ENCODE assay signal across 9 mouse cellular contexts in genomic region chr1:63763881-63764386, GRCm38 (mm10). TPM values are rescaled to one million over a fixed set of nuclear protein-coding genes. Genes with fewer than 3 reads are reported as not detected.
DNase-seq lines count a peak whose midpoint lies in the region; ATAC-seq and TF ChIP-seq lines count a peak whose summit lies in the region.
"Had no signal": no experiment of that assay in that cellular context is flagged by ENCODE, and none has a peak within 500 bp of the region (broad histone marks: within the 10 kb centered on the region; RNA-seq: fewer than 3 reads in every experiment).

No protein-coding gene starts in this region.

- no peak overlapping the region for H3K4me3 ChIP-seq in kidney, adult 2 months (ENCODE audit: insufficient read depth, low read depth, low read length)
- no peak overlapping the region for H3K4me3 ChIP-seq in forebrain, postnatal 0 days (ENCODE audit: low read depth, low read length)
- no peak overlapping the region for H3K4me3 ChIP-seq in midbrain, embryonic 13.5 days (replicated peaks)

- no peaks in the 10 kb centered on the region for H3K27me3 ChIP-seq in kidney, adult 2 months (replicated peaks; ENCODE audit: control insufficient read depth, insufficient read depth, low read length)
- no peaks in the 10 kb centered on the region for H3K27me3 ChIP-seq in forebrain, postnatal 0 days (ENCODE audit: insufficient read depth, low read length)
- no peaks in the 10 kb centered on the region for H3K27me3 ChIP-seq in midbrain, embryonic 13.5 days

- 62% methylated on average over 7 of the region's 7 CpGs for WGBS in kidney, adult 2 months
- 8% methylated on average over 7 of the region's 7 CpGs for WGBS in forebrain, postnatal 0 days
- 5% methylated on average over 7 of the region's 7 CpGs for WGBS in midbrain, embryonic 13.5 days

- H3K9me3 ChIP-seq in forebrain, postnatal 0 days (ENCODE audit: low read length): no peaks in the 10 kb centered on the region
- H3K9me3 ChIP-seq in midbrain, embryonic 13.5 days: no peaks in the 10 kb centered on the region

- no peak for TF ChIP-seq POLR2A in kidney, adult 2 months (IDR thresholded peaks at IDR 0.05; ENCODE audit: low read depth, low read length)

- no peaks in the 10 kb centered on the region for H3K4me1 ChIP-seq in kidney, adult 2 months (ENCODE audit: control insufficient read depth, insufficient read depth, low read length)
- peaks cover 22% of the 10 kb centered on the region for H3K4me1 ChIP-seq in forebrain, postnatal 0 days (ENCODE audit: insufficient read depth)
- H3K4me1 ChIP-seq in midbrain, embryonic 13.5 days (replicated peaks): peaks cover 36% of the 10 kb centered on the region

- peak overlapping the region; percentile 19 for H3K4me2 ChIP-seq in forebrain, postnatal 0 days (ENCODE audit: low read depth)
- H3K4me2 ChIP-seq in midbrain, embryonic 13.5 days (replicated peaks): peak overlapping the region; percentile 15; the same call in 1 of the 2 replicates

- peak; percentile 72 for ATAC-seq in forebrain, postnatal 0 days
- peak; percentile 80 for ATAC-seq in midbrain, embryonic 13.5 days
- no peak for ATAC-seq in megakaryocyte, adult 5-6 weeks (ENCODE audit: poor library complexity, severe bottlenecking)

- no peaks in the 10 kb centered on the region for H3K36me3 ChIP-seq in kidney, adult 2 months (ENCODE audit: control insufficient read depth, insufficient read depth, low read length)
- no peaks in the 10 kb centered on the region for H3K36me3 ChIP-seq in forebrain, postnatal 0 days (ENCODE audit: insufficient read depth)
- H3K36me3 ChIP-seq in midbrain, embryonic 13.5 days: no peaks in the 10 kb centered on the region

- H3K27ac ChIP-seq in kidney, adult 2 months (ENCODE audit: insufficient read depth, low read depth, low read length): 0 out of 2 replicates have a peak overlapping the region, but pooled peaks have one; percentile 22
- H3K27ac ChIP-seq in forebrain, postnatal 0 days (ENCODE audit: low read depth, low read length): peak overlapping the region; percentile 73
- peak overlapping the region; percentile 77 for H3K27ac ChIP-seq in midbrain, embryonic 13.5 days

- no peak overlapping the region for H3K9ac ChIP-seq in forebrain, postnatal 0 days
- no peak overlapping the region for H3K9ac ChIP-seq in midbrain, embryonic 13.5 days (replicated peaks)

- TF ChIP-seq CTCF in kidney, adult 2 months (conservative IDR thresholded peaks at IDR 0.05; ENCODE audit: insufficient read depth, insufficient read length, low read depth, low read length): no peak
- no peak for TF ChIP-seq CTCF in forebrain, postnatal 0 days (IDR thresholded peaks at IDR 0.05; ENCODE audit: low read depth)

- no peak for DNase-seq in kidney, adult 2 months
- DNase-seq in kidney, postnatal 10 days: no peak
- peak; percentile 50 for DNase-seq in embryo, embryonic 11 days
- peak; percentile 72 for DNase-seq in forebrain, postnatal 0 days
- DNase-seq in thymus, postnatal 4 days: no peak
- no peak for DNase-seq in B cell, adult 2 months

RNA-seq across cellular contexts. Expression of gene 4933402D24Rik, which starts 5.1 kb away (rescaled TPM):
- not detected in 2 replicates for polyA plus RNA-seq in kidney, adult 2 months (2012; rRNA removed)
- total RNA-seq in forebrain, postnatal 0 days (2014; rRNA removed): 0.15 and 0.62 TPM in 2 replicates
- polyA plus RNA-seq in forebrain, postnatal 0 days (2015; fragmentation: Nextera tagmentation; extraction: Ambion mirVana): 0.25 and 0.44 TPM in 2 replicates
- polyA plus RNA-seq in midbrain, embryonic 13.5 days (2015; fragmentation: Nextera tagmentation; extraction: Ambion mirVana): 0.22 and 0.32 TPM in 2 replicates
- total RNA-seq in megakaryocyte, adult 5-6 weeks (2015): not detected in 2 replicates
- total RNA-seq in megakaryocyte, adult 5-6 weeks (2017): not detected in 2 replicates
- polyA plus RNA-seq: heart, embryonic 14.5 days had no signal

RNA-seq across cellular contexts. Expression of gene Fastkd2, which starts 33.5 kb away (rescaled TPM):
- 5.5 and 7.2 TPM in 2 replicates for polyA plus RNA-seq in kidney, adult 2 months (2012; rRNA removed)
- total RNA-seq in forebrain, postnatal 0 days (2014; rRNA removed): 16.0 and 18.5 TPM in 2 replicates
- polyA plus RNA-seq in forebrain, postnatal 0 days (2015; fragmentation: Nextera tagmentation; extraction: Ambion mirVana): 26.3 and 27.5 TPM in 2 replicates
- polyA plus RNA-seq in midbrain, embryonic 13.5 days (2015; fragmentation: Nextera tagmentation; extraction: Ambion mirVana): 37.2 and 39.8 TPM in 2 replicates
- total RNA-seq in megakaryocyte, adult 5-6 weeks (2015): 18.5 and 20.5 TPM in 2 replicates
- total RNA-seq in megakaryocyte, adult 5-6 weeks (2017): 7.2 and 8.5 TPM in 2 replicates

RNA-seq across cellular contexts. Expression of gene Mdh1b, which starts 33.8 kb away (rescaled TPM):
- 0.07 and 0.19 TPM in 2 replicates for polyA plus RNA-seq in kidney, adult 2 months (2012; rRNA removed)
- total RNA-seq in forebrain, postnatal 0 days (2014; rRNA removed): 1.6 and 2.0 TPM in 2 replicates
- polyA plus RNA-seq in forebrain, postnatal 0 days (2015; fragmentation: Nextera tagmentation; extraction: Ambion mirVana): 0.26 and 0.86 TPM in 2 replicates
- 0.12 and 0.27 TPM in 2 replicates for polyA plus RNA-seq in midbrain, embryonic 13.5 days (2015; fragmentation: Nextera tagmentation; extraction: Ambion mirVana)
- total RNA-seq in megakaryocyte, adult 5-6 weeks (2015): not detected in 2 replicates
- not detected in 2 replicates for total RNA-seq in megakaryocyte, adult 5-6 weeks (2017)
- polyA plus RNA-seq: heart, embryonic 14.5 days had no signal

Comparison
In these comparisons a context has a peak if more than half of its experiments do, and no peak if none do; other contexts are left out.
1. DNase-seq: peak in embryo, embryonic 11 days (single experiment) and forebrain, postnatal 0 days (single experiment); none in kidney, adult 2 months (single experiment), kidney, postnatal 10 days (single experiment), thymus, postnatal 4 days (single experiment) and B cell, adult 2 months (0 of 2).
2. H3K27ac ChIP-seq: peak in every context shown above with its lines; median percentile 77 in midbrain, embryonic 13.5 days; 73 in forebrain, postnatal 0 days; 22 in kidney, adult 2 months.